Mouse (Mus musculus) kidney, embryonic 14.5 days (tissue): ENCODE measurements around the gene Nfx1. TPM values are rescaled to one million over a fixed set of nuclear protein-coding genes. Genes with fewer than 3 reads are reported as not detected.
A peak's percentile ranks its signal among the peaks of the same experiment; 100 is the strongest.

Experiments
- ATAC-seq: fragments of 200-750 bp; cut with Nextera tagmentation; 2 replicates; pipeline ENCODE4 v1.8.0; 2017; ENCODE audit warnings: moderate number of reproducible peaks, mild to moderate bottlenecking, moderate TSS enrichment, moderate library complexity; ENCODE audit not compliant: low FRiP score, low TSS enrichment
- H3K27ac ChIP-seq: fragments of 300-500 bp; sonication (generic); 2 replicates; pipeline ENCODE4 v1.5.1; 2014; ENCODE audit warnings: low read depth, mild to moderate bottlenecking, low read length, moderate library complexity, mixed read lengths
- H3K27me3 ChIP-seq: fragments of 300-500 bp; sonication (generic); 2 replicates; pipeline ENCODE4 v1.6.1; 2014; ENCODE audit warnings: mild to moderate bottlenecking, low read length; ENCODE audit not compliant: control insufficient read depth, insufficient read depth
- H3K36me3 ChIP-seq: fragments of 300-500 bp; sonication (generic); 2 replicates; pipeline ENCODE4 v1.6.1; 2014; ENCODE audit warnings: low read length, mixed read lengths; ENCODE audit not compliant: control insufficient read depth, insufficient read depth
- H3K4me1 ChIP-seq: fragments of 300-500 bp; sonication (generic); 2 replicates; pipeline ENCODE4 v1.6.1; 2014; ENCODE audit warnings: low read length, mixed read lengths; ENCODE audit not compliant: control insufficient read depth, insufficient read depth
- H3K4me2 ChIP-seq: fragments of 300-500 bp; sonication (generic); replicated peaks from 2 replicates; pipeline ENCODE4 v1.6.1; 2014; ENCODE audit warnings: low read depth, mild to moderate bottlenecking, low read length
- H3K4me3 ChIP-seq: fragments of 300-500 bp; sonication (generic); 2 replicates; pipeline ENCODE4 v1.5.1; 2014; ENCODE audit warnings: mild to moderate bottlenecking, low read length
- H3K9ac ChIP-seq: fragments of 300-500 bp; sonication (generic); 2 replicates; pipeline ENCODE4 v1.6.1; 2014; ENCODE audit warnings: low read depth, mild to moderate bottlenecking, low read length, moderate library complexity
- H3K9me3 ChIP-seq: fragments of 300-500 bp; sonication (generic); 2 replicates; pipeline ENCODE4 v1.6.1; 2016; ENCODE audit warnings: low read length; ENCODE audit not compliant: control insufficient read depth
- WGBS: fragments of 180-500 bp; shearing (Covaris S2); extraction: QIAGEN DNeasy Blood & Tissue Kit; methylation state at CpG from one replicate; pipeline ENCODE4 v1.1.7; 2014; 5-methylcytosine and 5-hydroxymethylcytosine counted together
- polyA plus RNA-seq: library from polyadenylated mRNA; unstranded; fragments of >200 nt; fragmentation: Nextera tagmentation; extraction: Ambion mirVana; gene quantifications from 2 replicates; pipeline ENCODE4 v1.2.1, GENCODE M21; 2014

Gene Nfx1
- polyA plus RNA-seq, 1 experiment from 2014 or later, result 103 TPM

GRCm38 (mm10) chr4:41046254-41046795 lies 75.6 kb downstream of the Nfx1 start:
- H3K9ac ChIP-seq, result no peak overlapping the region
- no peaks in the 10 kb centered on the region for H3K9me3 ChIP-seq
- H3K4me3 ChIP-seq, result no peak overlapping the region
- no peaks in the 10 kb centered on the region for H3K36me3 ChIP-seq
- no peak overlapping the region for H3K27ac ChIP-seq
- ATAC-seq, result no peak
- no peaks in the 10 kb centered on the region; the same call in 1 of the 2 replicates for H3K4me1 ChIP-seq
- 79% methylated on average over 13 of the region's 13 CpGs for WGBS
- no peaks in the 10 kb centered on the region for H3K27me3 ChIP-seq
- no peak overlapping the region for H3K4me2 ChIP-seq

GRCm38 (mm10) chr4:41047524-41048271 lies 77.0 kb downstream of the Nfx1 start, which contains the start of gene Aqp7:
Gene Aqp7, minus strand, starts transcription at chr4:41048139.
- ATAC-seq, result no peak
- 48% methylated on average over 9 of the region's 9 CpGs for WGBS
- no peaks in the 10 kb centered on the region; the same call in 1 of the 2 replicates for H3K4me1 ChIP-seq
- no peak within 1 kb of the TSS for H3K4me3 ChIP-seq
- H3K9ac ChIP-seq, result no peak within 1 kb of the TSS; the same call in 1 of the 2 replicates
- no peak within 1 kb of the TSS for H3K4me2 ChIP-seq
- H3K36me3 ChIP-seq, result no peaks in the 10 kb centered on the region
- no peaks in the 10 kb centered on the region for H3K27me3 ChIP-seq
- no peaks in the 10 kb centered on the region for H3K9me3 ChIP-seq
- H3K27ac ChIP-seq, result no peak within 1 kb of the TSS

- H3K4me1 ChIP-seq, result no peaks in the 10 kb centered on the region; the same call in 1 of the 2 replicates
- no peak for ATAC-seq
- no peak overlapping the region for H3K4me2 ChIP-seq
- no peaks in the 10 kb centered on the region for H3K27me3 ChIP-seq
- H3K9me3 ChIP-seq, result no peaks in the 10 kb centered on the region
- H3K36me3 ChIP-seq, result no peaks in the 10 kb centered on the region
- WGBS, result 64% methylated on average over 2 of the region's 2 CpGs
- H3K27ac ChIP-seq, result no peak overlapping the region
- no peak overlapping the region for H3K9ac ChIP-seq
- no peak overlapping the region for H3K4me3 ChIP-seq
Measured at GRCm38 (mm10) chr4:41048926-41049325, 78.2 kb downstream of the Nfx1 start.

GRCm38 (mm10) chr4:41050726-41051675 lies 80.3 kb downstream of the Nfx1 start:
- H3K36me3 ChIP-seq, result no peaks in the 10 kb centered on the region
- peak overlapping the region; percentile 19; the same call in 1 of the 2 replicates for H3K9ac ChIP-seq
- H3K4me3 ChIP-seq, result no peak overlapping the region
- peaks cover 12% of the 10 kb centered on the region for H3K4me1 ChIP-seq
- WGBS, result 36% methylated on average over 16 of the region's 16 CpGs
- peak; percentile 21; the same call in 1 of the 2 replicates for ATAC-seq
- no peak overlapping the region for H3K27ac ChIP-seq
- H3K4me2 ChIP-seq, result no peak overlapping the region; the same call in 1 of the 2 replicates
- no peaks in the 10 kb centered on the region for H3K27me3 ChIP-seq
- H3K9me3 ChIP-seq, result no peaks in the 10 kb centered on the region

GRCm38 (mm10) chr4:41051781-41052180 lies 81.1 kb downstream of the Nfx1 start:
- H3K36me3 ChIP-seq, result no peaks in the 10 kb centered on the region
- no peak overlapping the region for H3K9ac ChIP-seq
- ATAC-seq, result no peak
- H3K4me2 ChIP-seq, result no peak overlapping the region
- no peaks in the 10 kb centered on the region for H3K27me3 ChIP-seq
- H3K9me3 ChIP-seq, result no peaks in the 10 kb centered on the region
- no peak overlapping the region for H3K4me3 ChIP-seq
- no peak overlapping the region for H3K27ac ChIP-seq
- H3K4me1 ChIP-seq, result peaks cover 12% of the 10 kb centered on the region
- WGBS, result 86% methylated on average over 7 of the region's 7 CpGs

- Histone ChIP-seq H3K4me2 (peak overlapping the region; percentile 12), H3K4me3 (no peak overlapping the region)
- peak; percentile 60 for ATAC-seq
Measured at GRCm38 (mm10) chr4:41055111-41055510, 84.4 kb downstream of the Nfx1 start.

GRCm38 (mm10) chr4:41056253-41056652 lies 85.5 kb downstream of the Nfx1 start:
- ATAC-seq, result peak; percentile 25; the same call in 1 of the 2 replicates

More at GRCm38 (mm10) chr4:41055111-41055510, 84.4 kb downstream of the Nfx1 start:
- no peaks in the 10 kb centered on the region for H3K9me3 ChIP-seq
- H3K36me3 ChIP-seq, result no peaks in the 10 kb centered on the region
- no peaks in the 10 kb centered on the region for H3K27me3 ChIP-seq
- H3K9ac ChIP-seq, result 0 out of 2 replicates have a peak overlapping the region, but pooled peaks have one; percentile 14
- 18% methylated on average over 13 of the region's 13 CpGs for WGBS
- peaks cover 16% of the 10 kb centered on the region for H3K4me1 ChIP-seq
- peak overlapping the region; percentile 62; the same call in 1 of the 2 replicates for H3K27ac ChIP-seq

GRCm38 (mm10) chr4:41056742-41057332 lies 86.1 kb downstream of the Nfx1 start:
- Histone ChIP-seq H3K9me3 (no peaks in the 10 kb centered on the region), H3K4me2 (no peak overlapping the region), H3K27me3 (no peaks in the 10 kb centered on the region), H3K4me1 (peaks cover 16% of the 10 kb centered on the region), H3K4me3 (no peak overlapping the region), H3K36me3 (no peaks in the 10 kb centered on the region), H3K9ac (no peak overlapping the region), H3K27ac (peak overlapping the region; percentile 77)
- ATAC-seq, result peak; percentile 29
- 42% methylated on average over 7 of the region's 7 CpGs for WGBS

More at GRCm38 (mm10) chr4:41056253-41056652, 85.5 kb downstream of the Nfx1 start:
- Histone ChIP-seq H3K27ac (peak overlapping the region; percentile 77; the same call in 1 of the 2 replicates), H3K4me3 (no peak overlapping the region), H3K4me1 (peaks cover 16% of the 10 kb centered on the region), H3K4me2 (no peak overlapping the region), H3K27me3 (no peaks in the 10 kb centered on the region), H3K36me3 (no peaks in the 10 kb centered on the region), H3K9me3 (no peaks in the 10 kb centered on the region), H3K9ac (no peak overlapping the region)
- WGBS, result 18% methylated on average over 1 of the region's 1 CpGs
